Mouse (Mus musculus) cerebellum, postnatal 36 days (tissue): ENCODE measurements around the gene Foxk1.

Experiments
- DNase-seq, 2 experiments: peaks; one replicate each; pipeline ENCODE4 v3.0.0; 2021 to 2022; ENCODE audit warnings: mixed read lengths in 2 of 2

The Foxk1 gene

GRCm38 (mm10) chr5:142391691-142392090, 9.6 kb upstream of the Foxk1 start:
- DNase-seq, result no peak

DNA sequence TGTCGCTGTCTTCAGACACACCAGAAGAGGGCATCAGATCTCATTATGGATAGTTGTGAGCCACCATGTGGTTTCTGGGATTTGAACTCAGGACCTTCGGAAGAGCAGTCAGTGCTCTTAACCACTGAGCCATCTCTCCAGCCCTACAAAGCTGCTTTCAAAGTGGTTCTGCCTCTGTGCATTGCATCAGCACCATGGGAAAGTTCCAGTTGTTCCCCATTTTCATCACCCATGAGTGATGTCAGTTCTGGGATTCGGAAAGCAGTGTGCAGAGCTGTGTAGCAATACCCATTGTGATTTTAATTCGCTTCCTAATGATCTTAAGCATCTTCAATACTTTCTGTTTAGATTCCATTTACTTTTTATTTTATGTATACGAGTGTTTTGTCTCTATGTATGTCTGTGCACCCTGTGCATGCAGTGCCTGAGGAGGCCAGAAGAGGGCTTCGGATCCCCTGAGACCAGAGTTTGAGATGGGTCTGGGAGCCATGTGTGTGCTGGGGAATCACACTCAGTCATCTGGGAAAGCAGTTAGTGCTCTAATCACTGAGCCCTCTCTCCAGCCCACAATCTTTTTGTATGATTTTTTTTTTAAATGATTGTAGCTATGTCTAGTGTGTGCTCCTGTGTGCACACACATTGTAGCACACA, 6.6 kb upstream of the Foxk1 start:
- no peak for DNase-seq

DNA sequence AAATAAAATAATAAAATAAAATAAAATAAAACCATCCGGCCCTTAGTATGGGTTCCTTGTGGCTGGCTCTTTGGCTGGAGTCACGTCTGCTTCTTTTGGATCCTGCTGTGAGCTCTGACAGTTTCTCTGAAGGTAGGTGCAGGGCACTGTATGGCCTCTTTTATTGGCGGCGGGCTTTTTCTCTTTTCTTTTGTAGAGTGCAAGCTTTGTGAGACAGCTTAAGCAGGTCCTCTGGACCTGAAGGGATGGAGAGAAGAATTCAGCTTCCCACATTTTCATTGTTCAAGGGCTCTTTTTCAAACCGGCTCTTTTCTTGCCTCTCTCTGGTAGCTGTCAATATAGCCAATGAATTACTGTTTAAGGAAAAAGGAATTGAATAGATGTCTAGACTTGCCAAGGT, 5.4 kb upstream of the Foxk1 start:
- no peak for DNase-seq

GRCm38 (mm10) chr5:142400181-142400883, 965 bp upstream of the Foxk1 start:
- peak; percentile 31 to 43 for DNase-seq

DNA sequence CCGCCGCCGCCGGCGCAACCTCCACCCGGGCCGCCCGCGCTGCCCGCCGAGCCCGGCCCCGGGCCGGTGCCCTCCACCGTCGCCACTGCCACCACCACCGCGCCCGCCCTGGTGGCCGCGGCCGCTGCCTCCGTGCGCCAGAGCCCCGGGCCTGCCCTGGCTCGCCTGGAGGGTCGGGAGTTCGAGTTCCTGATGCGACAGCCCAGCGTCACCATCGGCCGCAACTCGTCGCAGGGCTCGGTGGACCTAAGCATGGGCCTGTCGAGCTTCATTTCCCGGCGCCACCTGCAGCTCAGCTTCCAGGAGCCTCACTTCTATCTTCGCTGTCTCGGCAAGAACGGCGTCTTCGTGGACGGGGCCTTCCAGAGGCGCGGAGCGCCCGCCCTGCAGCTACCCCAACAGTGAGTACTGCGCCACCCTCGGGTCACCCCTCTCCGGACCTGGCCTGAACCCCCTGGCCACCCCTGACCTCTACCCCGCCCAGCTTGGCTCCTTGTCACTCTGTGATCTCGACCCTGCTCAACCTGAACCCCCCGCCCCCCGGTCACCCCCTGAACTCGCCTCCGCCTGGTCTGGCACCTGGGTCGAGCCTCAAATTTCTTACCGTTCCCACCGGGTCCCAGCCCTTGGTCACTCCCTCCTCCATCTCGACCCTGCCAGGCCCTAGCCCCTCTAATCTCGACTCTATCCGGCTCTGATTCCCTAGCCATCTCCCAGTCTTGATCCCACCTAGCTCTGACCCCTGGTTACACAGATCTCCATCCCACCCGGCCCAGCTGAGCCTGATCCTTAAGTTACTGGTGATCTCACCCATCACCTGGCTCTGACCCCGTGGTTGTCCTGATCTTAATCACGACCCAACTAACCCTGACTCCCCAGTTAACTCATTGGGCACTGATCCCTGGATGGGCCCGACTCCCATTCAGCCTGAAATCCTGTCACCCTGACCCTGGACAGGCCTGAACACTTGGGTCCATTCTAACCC, 636 bp downstream of the Foxk1 start:
- DNase-seq, result peak in 1 of 2 experiments; percentile 44

- no peak for DNase-seq
These were observed 2.4 kb downstream of the Foxk1 start for GRCm38 (mm10) chr5:142403694-142404093.

DNA sequence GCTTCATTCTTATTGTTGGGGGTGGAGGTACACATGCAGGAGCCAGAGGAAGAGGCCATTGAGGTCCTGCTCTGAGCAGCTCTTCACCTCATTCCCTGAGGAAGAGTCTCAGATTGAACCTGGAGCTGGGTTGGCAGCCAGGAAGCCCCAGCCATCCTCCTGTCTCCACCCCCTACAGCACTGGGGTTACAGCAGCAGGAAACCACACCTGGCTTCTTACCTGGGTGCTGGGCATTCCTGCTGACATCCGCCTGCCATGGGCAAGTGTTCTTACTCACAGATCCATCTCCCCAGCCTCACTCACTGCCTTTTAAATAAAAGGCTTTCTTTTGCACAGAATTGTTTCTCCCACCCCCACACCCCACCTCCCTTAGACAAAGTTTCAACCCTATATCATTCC, 3.0 kb downstream of the Foxk1 start:
- DNase-seq, result no peak

DNA sequence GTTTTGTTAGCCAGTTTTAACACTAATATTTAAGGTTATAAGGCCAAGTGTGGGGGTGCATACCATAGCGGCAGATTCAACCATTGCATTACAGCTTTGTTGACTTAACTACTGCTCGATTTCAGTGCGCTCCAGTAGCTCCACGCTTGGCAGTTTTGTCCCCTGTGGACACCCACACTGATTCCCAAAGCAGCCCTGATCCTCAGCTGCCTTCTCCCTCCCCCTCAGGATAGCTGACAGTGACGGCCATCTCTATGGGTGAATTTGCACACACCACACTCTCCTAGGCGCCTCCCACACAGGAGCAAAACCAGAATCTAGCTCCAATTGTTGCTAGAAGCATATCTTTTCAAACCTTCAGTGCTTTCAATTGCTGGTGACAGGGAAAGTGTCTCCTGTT, 4.1 kb downstream of the Foxk1 start:
- DNase-seq, result no peak

DNA sequence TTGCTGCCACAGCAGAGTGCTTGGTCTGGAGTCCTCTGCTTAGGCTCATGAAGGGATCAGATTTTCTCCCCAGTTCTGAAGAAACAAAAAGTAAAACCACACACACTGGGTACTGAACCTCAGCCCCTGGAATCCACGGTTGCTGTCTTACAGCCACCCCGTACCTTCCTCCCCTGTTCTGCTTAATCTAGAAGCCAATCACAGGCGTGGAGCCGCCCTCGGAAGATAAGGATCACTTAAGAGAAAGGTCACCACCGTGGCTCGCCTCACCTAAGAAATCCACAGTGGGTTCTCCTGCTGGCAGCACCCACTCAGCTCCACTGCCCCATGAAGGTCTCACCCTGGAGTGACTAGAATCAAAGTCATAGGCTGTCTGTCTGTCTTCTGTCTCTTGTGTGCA, 5.1 kb downstream of the Foxk1 start:
- no peak for DNase-seq

GRCm38 (mm10) chr5:142406937-142407336, 5.6 kb downstream of the Foxk1 start:
- no peak for DNase-seq

GRCm38 (mm10) chr5:142407381-142407780, 6.1 kb downstream of the Foxk1 start:
- DNase-seq, result no peak

DNA sequence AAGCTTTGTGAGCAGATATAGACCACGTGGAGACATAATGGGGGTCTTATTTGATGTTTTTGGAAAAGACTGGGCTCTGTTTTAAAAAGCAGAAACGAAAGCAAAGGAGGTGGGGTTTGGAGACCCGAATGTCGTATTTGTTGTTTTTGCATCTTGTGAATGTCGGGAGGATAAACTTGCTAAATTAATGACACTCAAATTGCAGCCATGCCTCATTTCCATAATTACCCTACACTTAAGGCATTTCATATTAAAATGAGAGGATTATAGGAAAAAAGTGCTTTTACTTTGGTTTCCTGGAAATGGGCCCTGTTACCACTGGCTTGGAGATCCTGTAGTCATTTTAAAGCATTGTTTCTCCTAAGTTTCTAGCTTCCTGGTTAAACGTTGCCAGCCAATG, 7.9 kb downstream of the Foxk1 start:
- no peak for DNase-seq

DNA sequence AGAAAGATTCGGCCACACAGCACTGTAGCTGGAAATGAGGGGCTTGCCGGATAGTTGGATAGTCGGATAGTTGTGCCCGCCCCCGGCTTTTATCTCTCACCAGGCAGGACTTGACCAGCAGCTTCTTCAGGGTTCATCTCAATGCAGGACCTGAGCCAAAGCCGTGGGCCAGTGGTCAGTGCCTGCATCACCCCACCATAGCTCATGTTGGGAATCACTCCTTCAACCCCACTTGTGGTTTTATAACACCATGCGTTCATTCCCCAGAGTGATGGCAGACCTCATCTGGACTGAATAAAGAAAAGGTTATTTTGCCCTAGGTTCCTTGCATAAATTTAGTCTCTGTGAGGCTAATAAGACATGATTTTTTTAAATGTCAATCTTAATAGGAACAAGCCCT, 9.1 kb downstream of the Foxk1 start:
- DNase-seq, result no peak

- DNase-seq, result no peak
These were observed 11.5 kb downstream of the Foxk1 start for GRCm38 (mm10) chr5:142412678-142413385.

DNA sequence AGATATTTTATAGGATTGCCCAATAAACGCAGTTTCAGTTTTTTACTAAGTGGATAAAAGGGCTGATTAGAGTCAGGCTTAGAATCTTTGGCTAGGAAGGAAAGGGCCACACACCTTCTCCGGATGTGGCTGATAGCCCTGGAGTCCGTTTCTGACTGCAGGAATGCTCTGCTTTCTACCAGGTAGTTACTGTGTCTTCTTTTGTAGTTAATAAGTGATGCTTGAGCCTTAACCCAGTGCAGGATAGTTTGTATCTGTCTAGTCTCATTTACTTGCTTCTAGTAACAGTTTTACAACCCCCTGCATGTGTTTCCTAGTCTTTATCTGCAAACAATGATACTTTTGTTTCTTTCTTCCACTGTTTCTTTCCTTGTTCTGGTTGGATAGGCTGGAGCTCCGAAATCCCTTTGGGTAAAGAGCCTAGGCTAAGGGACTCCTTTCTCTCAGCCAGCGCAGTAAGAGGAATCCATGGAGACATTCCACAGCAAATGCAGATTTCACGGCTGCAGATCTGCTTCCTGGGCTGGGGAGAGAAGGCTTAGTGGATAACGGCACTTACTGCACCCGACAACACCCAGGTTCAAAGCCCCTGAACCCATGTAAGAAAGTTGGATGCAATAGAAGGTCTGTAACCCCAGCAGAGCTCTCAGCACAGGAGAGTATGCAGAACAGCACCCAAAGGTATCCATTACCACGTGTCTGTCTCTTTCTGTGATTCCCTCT, 12.6 kb downstream of the Foxk1 start:
- no peak for DNase-seq

- no peak for DNase-seq
These were observed 14.1 kb downstream of the Foxk1 start for GRCm38 (mm10) chr5:142415401-142415800.

- DNase-seq, result no peak
These were observed 14.9 kb downstream of the Foxk1 start for GRCm38 (mm10) chr5:142416070-142416775.

- no peak for DNase-seq
These were observed 15.8 kb downstream of the Foxk1 start for GRCm38 (mm10) chr5:142417104-142417503.

DNA sequence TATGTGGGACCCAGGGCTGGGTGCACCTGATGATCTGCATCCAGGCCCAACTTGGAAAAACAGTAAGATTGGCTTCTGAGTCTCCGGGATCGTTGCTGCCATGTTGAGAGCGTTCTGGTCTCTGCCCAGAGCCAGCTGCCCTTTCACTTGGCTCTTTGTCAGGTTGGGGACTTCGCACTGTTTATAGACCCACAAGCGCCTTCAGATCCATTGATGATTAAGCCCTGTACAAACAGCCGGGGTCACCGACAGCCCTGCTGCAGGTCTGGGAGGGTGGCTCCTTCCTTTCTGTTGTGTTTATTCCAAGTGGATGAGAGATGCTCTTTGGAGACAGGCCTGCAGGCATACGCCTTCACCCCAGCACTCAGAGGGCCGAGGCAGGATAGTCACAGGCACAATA, 16.6 kb downstream of the Foxk1 start:
- no peak for DNase-seq

GRCm38 (mm10) chr5:142418419-142418818, 17.1 kb downstream of the Foxk1 start:
- DNase-seq, result no peak

- no peak for DNase-seq
These were observed 19.0 kb downstream of the Foxk1 start for GRCm38 (mm10) chr5:142420317-142420716.
